14 mouse cellular contexts compared by ENCODE assay signal in the genomic region with DNA sequence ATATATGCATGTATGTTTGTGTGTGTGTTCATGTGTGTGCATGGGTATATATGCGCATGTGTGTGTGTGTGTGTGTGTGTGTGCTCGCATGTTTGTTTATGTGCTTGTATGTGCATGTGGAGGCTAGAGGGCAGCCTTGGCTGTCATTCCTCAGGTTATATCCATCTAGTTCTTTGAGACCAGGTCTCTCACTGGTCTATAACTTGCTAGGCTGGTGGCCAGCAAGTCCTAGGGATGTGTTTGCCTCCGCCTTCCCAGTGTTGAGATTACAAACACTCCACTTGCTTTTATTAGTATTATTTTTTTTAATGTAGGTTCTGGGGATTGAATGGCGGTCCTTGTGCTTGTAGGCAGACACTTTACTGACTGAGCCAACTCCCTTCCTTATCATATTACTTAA.
"Had no signal": no experiment of that assay in that cellular context is flagged by ENCODE, and none has a peak within 500 bp of the region (broad histone marks: within the 10 kb centered on the region; RNA-seq: fewer than 3 reads in every experiment).

No protein-coding gene starts in this region.

- H3K4me1 ChIP-seq: liver, embryonic 13.5 days had no signal

- H3K27ac ChIP-seq: kidney, embryonic 15.5 days; left cerebral cortex, adult 2 months; liver, embryonic 13.5 days; macrophage had no signal

- H3K4me3 ChIP-seq: kidney, embryonic 15.5 days; left cerebral cortex, adult 2 months; liver, embryonic 13.5 days had no signal

- H3K4me2 ChIP-seq: kidney, embryonic 15.5 days; liver, embryonic 13.5 days; lung, embryonic 14.5 days; midbrain, embryonic 11.5 days had no signal

- H3K9me3 ChIP-seq: kidney, embryonic 15.5 days; liver, embryonic 13.5 days had no signal

- ATAC-seq: lung, postnatal 0 days had no signal

- H3K27me3 ChIP-seq: kidney, embryonic 15.5 days; liver, embryonic 13.5 days had no signal

- H3K36me3 ChIP-seq: kidney, embryonic 15.5 days; liver, embryonic 13.5 days had no signal

- DNase-seq: kidney, postnatal 10 days; kidney, postnatal 36 days; liver, embryonic 13.5 days; right cerebral cortex, postnatal 14 days; right cerebral cortex, postnatal 4 days; thymus, adult 2 months; thymus, postnatal 14 days; thymus, postnatal 4 days had no signal

- H3K9ac ChIP-seq: kidney, embryonic 15.5 days; liver, embryonic 13.5 days; lung, embryonic 14.5 days had no signal
